Mouse (Mus musculus): Measurements from ENCODE around the gene Igsf21. TPM values are rescaled to one million over a fixed set of nuclear protein-coding genes. Genes with fewer than 3 reads are reported as not detected.

Igsf21 gene
- total RNA-seq, 2 experiments from 2014 or later, result 39.1 to 41.4 TPM

- Histone ChIP-seq H3K27ac (no peak overlapping the region), H3K4me3 (no peak overlapping the region)
- no peak for DNase-seq (ENCODE audit: low spot score in 2 of 2)
- no peak for TF ChIP-seq CTCF (conservative IDR thresholded peaks at IDR 0.05)
These were observed 74.7 kb downstream of the Igsf21 start for GRCm38 (mm10) chr4:140171917-140172316.

GRCm38 (mm10) chr4:140171189-140171588 is 75.4 kb downstream of the Igsf21 start:
- Histone ChIP-seq H3K27ac (no peak overlapping the region), H3K4me3 (no peak overlapping the region)
- no peak for DNase-seq (ENCODE audit: low spot score in 2 of 2)
- no peak for TF ChIP-seq CTCF (conservative IDR thresholded peaks at IDR 0.05)

- Histone ChIP-seq H3K27ac (no peak overlapping the region), H3K4me3 (no peak overlapping the region)
- DNase-seq (ENCODE audit: low spot score in 2 of 2), result no peak
- no peak for TF ChIP-seq CTCF (conservative IDR thresholded peaks at IDR 0.05)
These were observed 80.7 kb downstream of the Igsf21 start for GRCm38 (mm10) chr4:140165851-140166250.

GRCm38 (mm10) chr4:140164662-140165061 is 81.9 kb downstream of the Igsf21 start:
- TF ChIP-seq CTCF (conservative IDR thresholded peaks at IDR 0.05), result no peak
- 0 out of 2 replicates have a peak overlapping the region, but pooled peaks have one; percentile 5 for H3K27ac ChIP-seq
- DNase-seq (ENCODE audit: low spot score in 2 of 2), result no peak
- H3K4me3 ChIP-seq, result no peak overlapping the region

GRCm38 (mm10) chr4:140159617-140160016 is 87.0 kb downstream of the Igsf21 start:
- H3K4me3 ChIP-seq, result no peak overlapping the region
- no peak overlapping the region for H3K27ac ChIP-seq
- DNase-seq (ENCODE audit: low spot score in 2 of 2), result no peak
- peak; percentile 61 for TF ChIP-seq CTCF (conservative IDR thresholded peaks at IDR 0.05)

GRCm38 (mm10) chr4:140154899-140155463 is 91.6 kb downstream of the Igsf21 start:
- Histone ChIP-seq H3K4me3 (no peak overlapping the region), H3K27ac (peak overlapping the region; percentile 84)
- no peak for DNase-seq (ENCODE audit: low spot score in 2 of 2)
- TF ChIP-seq CTCF (conservative IDR thresholded peaks at IDR 0.05), result no peak

- no peak overlapping the region for H3K4me3 ChIP-seq
- no peak for TF ChIP-seq CTCF (conservative IDR thresholded peaks at IDR 0.05)
- no peak for DNase-seq (ENCODE audit: low spot score in 2 of 2)
- peak overlapping the region; percentile 84 for H3K27ac ChIP-seq
These were observed 92.1 kb downstream of the Igsf21 start for GRCm38 (mm10) chr4:140154484-140154883.

- H3K4me3 ChIP-seq, result no peak overlapping the region
- H3K27ac ChIP-seq, result peak overlapping the region; percentile 84
- DNase-seq (ENCODE audit: low spot score in 2 of 2), result no peak
- TF ChIP-seq CTCF (conservative IDR thresholded peaks at IDR 0.05), result no peak
These were observed 92.9 kb downstream of the Igsf21 start for GRCm38 (mm10) chr4:140153711-140154114.

- peak overlapping the region; percentile 84 for H3K27ac ChIP-seq
- DNase-seq (ENCODE audit: low spot score in 2 of 2), result peak in 1 of 2 experiments; percentile 62
- H3K4me3 ChIP-seq, result no peak overlapping the region
- TF ChIP-seq CTCF (conservative IDR thresholded peaks at IDR 0.05), result peak; percentile 98
These were observed 93.5 kb downstream of the Igsf21 start for GRCm38 (mm10) chr4:140153101-140153500.

GRCm38 (mm10) chr4:140149706-140150105 is 96.9 kb downstream of the Igsf21 start:
- TF ChIP-seq CTCF (conservative IDR thresholded peaks at IDR 0.05), result no peak

GRCm38 (mm10) chr4:140147857-140148695 is 98.5 kb downstream of the Igsf21 start:
- no peak for TF ChIP-seq CTCF (conservative IDR thresholded peaks at IDR 0.05)
- peak overlapping the region; percentile 70 for H3K27ac ChIP-seq
- H3K4me3 ChIP-seq, result no peak overlapping the region
- no peak for DNase-seq (ENCODE audit: low spot score in 2 of 2)

More at GRCm38 (mm10) chr4:140149706-140150105, 96.9 kb downstream of the Igsf21 start:
- no peak for DNase-seq (ENCODE audit: low spot score in 2 of 2)
- Histone ChIP-seq H3K4me3 (no peak overlapping the region), H3K27ac (no peak overlapping the region)

GRCm38 (mm10) chr4:140147079-140147840 is 99.3 kb downstream of the Igsf21 start:
- no peak for DNase-seq (ENCODE audit: low spot score in 2 of 2)
- H3K27ac ChIP-seq, result peak overlapping the region; percentile 61
- no peak for TF ChIP-seq CTCF (conservative IDR thresholded peaks at IDR 0.05)
- H3K4me3 ChIP-seq, result no peak overlapping the region
